Mouse (Mus musculus) megakaryocyte, embryonic 14.5 days (primary cell): Measurements from ENCODE around the gene Il1rap. TPM values are rescaled to one million over a fixed set of nuclear protein-coding genes. Genes with fewer than 3 reads are reported as not detected.

Experiments
- H3K27me3 ChIP-seq: replicated peaks from 2 replicates; pipeline ENCODE3; 2012; ENCODE audit warnings: inconsistent platforms
- H3K36me3 ChIP-seq: replicated peaks from 2 replicates; pipeline ENCODE3; 2012; ENCODE audit warnings: low read length, inconsistent platforms, mixed read lengths
- H3K4me1 ChIP-seq: 2 replicates; pipeline ENCODE4 v1.6.1; 2012; ENCODE audit warnings: inconsistent platforms
- H3K4me3 ChIP-seq: replicated peaks from 2 replicates; pipeline ENCODE3; 2012; ENCODE audit warnings: moderate library complexity, mild to moderate bottlenecking, inconsistent platforms
- H3K9me3 ChIP-seq: 2 replicates; pipeline ENCODE4 v1.6.1; 2012; ENCODE audit warnings: inconsistent platforms
- FLI1 ChIP-seq: IDR thresholded peaks from 2 replicates; pipeline ENCODE4 v1.6.1; 2012; ENCODE audit warnings: low read length, inconsistent platforms, mixed read lengths
- GATA1 ChIP-seq: IDR thresholded peaks from 3 replicates; pipeline ENCODE4 v1.6.1; 2012; ENCODE audit warnings: mixed read lengths, low read length, inconsistent platforms, borderline replicate concordance
- polyA plus RNA-seq: library from polyadenylated mRNA; stranded (reverse); fragments of >175 nt; gene quantifications from 2 replicates; pipeline ENCODE4 v1.2.3, GENCODE M21; 2012; ENCODE audit warnings: low replicate concordance; ENCODE audit not compliant: insufficient read depth

Il1rap gene
- polyA plus RNA-seq, 1 experiment = 0.23 TPM

DNA sequence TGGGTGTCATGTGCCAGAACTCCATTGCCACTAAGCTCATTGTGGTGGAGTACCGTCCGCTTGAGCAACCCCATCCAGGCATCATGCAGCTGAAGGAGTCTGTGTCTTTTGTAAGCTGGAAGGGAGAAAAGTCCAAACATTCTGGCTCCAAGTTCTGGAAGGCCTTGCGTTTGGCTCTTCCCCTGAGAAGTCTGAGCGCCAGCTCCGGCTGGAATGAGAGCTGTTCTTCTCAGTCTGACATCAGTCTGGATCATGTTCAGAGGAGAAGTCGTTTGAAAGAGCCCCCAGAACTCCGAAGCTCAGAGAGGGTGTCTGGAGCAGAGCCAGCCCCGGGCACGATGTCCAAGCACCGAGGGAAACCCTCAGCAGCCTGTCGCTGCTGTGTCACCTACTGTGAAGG lies 141.0 kb downstream of the Il1rap start:
- Histone ChIP-seq H3K27me3 (no peaks in the 10 kb centered on the region), H3K4me3 (no peak overlapping the region), H3K36me3 (no peaks in the 10 kb centered on the region), H3K4me1 (no peaks in the 10 kb centered on the region), H3K9me3 (peaks cover 15% of the 10 kb centered on the region; the same call in 1 of the 2 replicates)
- TF ChIP-seq GATA1 (no peak), FLI1 (no peak)

DNA sequence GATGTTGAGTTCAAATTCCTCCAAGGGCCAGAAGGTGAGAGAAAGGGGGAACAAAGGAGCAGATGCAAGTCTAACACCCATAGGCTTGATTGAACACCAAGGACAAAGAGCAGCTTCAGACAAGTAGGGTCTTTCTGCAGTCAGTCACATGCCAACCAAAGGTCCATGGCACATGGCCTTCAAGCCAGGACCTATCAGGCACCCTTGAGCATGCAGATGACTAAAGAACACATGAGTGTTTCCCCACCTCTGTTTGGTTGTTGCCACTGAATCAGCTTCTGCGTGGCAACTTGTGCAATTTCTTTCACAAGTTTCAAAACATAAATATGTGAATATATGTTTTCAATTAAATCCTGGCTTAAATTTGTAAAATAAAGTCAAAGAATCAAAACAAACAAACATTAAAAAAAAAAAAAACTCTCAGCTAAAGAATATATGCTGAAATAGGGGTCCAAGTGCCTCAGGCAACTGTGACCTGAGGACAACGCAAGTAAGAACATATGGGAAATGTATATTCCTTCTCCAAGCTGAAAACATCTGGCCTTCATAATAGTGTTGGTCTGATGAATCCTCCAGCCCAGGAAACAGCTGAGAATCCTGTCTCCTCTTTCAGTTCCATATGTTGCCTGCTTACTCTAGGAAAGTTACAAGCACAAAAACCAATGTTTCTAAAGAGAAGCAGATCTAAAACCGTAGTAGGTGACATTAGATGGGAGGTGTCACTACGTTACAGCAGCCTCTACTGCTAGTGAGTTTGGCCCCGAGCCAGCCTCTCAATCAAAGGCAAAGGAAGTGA lies 142.6 kb downstream of the Il1rap start:
- Histone ChIP-seq H3K4me1 (no peaks in the 10 kb centered on the region), H3K4me3 (no peak overlapping the region), H3K27me3 (no peaks in the 10 kb centered on the region), H3K9me3 (peaks cover 15% of the 10 kb centered on the region; the same call in 1 of the 2 replicates), H3K36me3 (no peaks in the 10 kb centered on the region)
- TF ChIP-seq FLI1 (no peak), GATA1 (no peak)

DNA sequence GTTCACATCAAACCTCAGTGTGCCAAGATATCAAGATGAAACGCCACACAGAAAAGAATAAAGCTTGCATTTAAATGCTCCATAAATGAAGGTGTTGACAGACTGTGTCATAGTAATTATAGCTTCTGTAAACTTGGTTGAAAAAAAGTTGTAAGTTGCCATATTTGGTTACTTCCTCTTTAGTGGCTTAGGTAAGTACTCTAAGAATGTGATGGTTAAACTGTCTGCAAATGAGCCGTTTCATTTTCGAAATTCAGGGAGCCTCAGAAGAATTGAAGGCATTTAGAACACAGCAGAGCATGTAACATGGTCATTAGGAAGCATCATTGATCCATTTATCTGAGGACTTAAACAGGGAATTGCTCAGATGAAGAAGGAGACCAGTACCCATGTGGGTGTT lies 146.6 kb downstream of the Il1rap start:
- H3K36me3 ChIP-seq = no peaks in the 10 kb centered on the region
- TF ChIP-seq GATA1 = no peak
- no peak for TF ChIP-seq FLI1
- H3K4me3 ChIP-seq = no peak overlapping the region
- no peaks in the 10 kb centered on the region for H3K27me3 ChIP-seq
- no peaks in the 10 kb centered on the region for H3K4me1 ChIP-seq
- peaks cover 3% of the 10 kb centered on the region; the same call in 1 of the 2 replicates for H3K9me3 ChIP-seq

DNA sequence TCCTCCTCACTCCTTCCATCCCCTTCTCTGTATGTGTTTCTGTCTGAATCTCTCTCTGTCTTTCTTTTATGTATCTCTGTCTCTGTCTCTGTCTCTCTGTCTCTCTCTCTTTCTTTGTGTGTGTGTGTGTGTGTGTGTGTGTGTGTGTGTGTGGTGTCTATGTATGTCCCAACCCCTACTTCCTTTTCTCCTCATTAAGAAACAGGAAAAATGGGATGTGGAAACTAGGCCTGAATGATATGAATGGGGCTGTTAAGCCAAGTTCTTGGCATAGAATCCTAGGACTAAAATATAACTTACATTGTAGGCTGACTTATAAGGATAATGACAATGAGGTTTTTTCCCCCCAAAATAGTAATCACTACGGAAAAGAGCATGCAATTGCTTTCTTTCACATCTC lies 149.4 kb downstream of the Il1rap start:
- Histone ChIP-seq H3K9me3 (0 out of 2 replicates have a peak, but pooled peaks cover 3% of the 10 kb centered on the region), H3K4me1 (no peaks in the 10 kb centered on the region), H3K4me3 (no peak overlapping the region), H3K36me3 (no peaks in the 10 kb centered on the region), H3K27me3 (no peaks in the 10 kb centered on the region)
- TF ChIP-seq FLI1 (no peak), GATA1 (no peak)

DNA sequence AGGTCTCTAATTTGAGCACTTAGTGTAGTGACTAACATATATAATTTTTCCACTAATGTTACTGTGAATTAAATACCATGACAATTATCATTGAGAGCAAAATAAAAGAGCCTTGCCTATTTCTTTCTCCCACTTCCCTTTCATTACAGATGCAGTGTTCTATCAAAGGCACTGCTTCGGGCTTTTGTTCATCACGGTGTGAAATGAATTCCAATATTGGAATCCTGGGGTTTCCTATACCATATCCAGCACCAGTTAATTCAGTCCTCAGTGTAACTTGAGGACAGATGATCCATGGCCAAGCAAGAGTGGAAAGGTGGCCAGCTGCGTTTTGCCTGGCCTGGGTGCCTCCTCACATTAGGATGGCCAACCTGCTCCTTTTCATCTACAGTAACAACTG lies 151.1 kb downstream of the Il1rap start:
- Histone ChIP-seq H3K9me3 (0 out of 2 replicates have a peak, but pooled peaks cover 3% of the 10 kb centered on the region), H3K4me3 (no peak overlapping the region), H3K27me3 (no peaks in the 10 kb centered on the region), H3K36me3 (no peaks in the 10 kb centered on the region), H3K4me1 (no peaks in the 10 kb centered on the region)
- TF ChIP-seq FLI1 = no peak

DNA sequence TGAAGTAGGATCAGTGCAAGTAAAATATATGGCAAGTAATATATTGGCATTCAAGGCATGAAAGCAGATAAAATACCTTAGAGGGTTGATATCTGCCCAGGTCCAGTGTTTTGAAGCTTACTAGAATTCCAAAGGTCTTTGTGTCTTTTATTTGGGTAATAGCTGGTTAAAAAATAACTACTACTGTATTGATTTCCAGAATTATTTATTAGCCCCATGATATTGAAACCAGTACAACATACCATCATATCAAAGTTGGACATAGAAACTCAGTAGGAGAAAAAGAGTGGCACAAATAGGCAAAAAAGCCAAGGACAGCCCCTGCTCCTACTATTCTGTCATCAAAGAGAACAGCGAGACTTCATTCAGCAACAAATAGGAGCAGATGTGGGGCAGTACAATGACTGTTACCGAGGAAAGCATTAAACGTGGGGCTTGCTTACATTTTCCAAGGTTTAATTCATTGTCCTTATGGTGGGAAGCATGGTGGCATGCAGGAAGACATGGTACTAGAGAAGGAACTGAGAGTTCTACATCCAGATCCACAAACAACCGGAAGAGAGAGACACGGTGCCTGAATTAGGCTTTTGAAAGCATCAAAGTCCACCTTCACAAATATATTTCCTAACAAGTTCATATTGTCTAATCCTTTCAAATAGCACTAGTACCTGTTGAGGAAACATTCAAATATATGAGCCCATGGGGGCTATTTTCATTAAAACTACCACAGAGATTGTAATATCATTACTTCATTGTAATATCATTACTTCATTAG lies 174.1 kb downstream of the Il1rap start:
- H3K4me1 ChIP-seq = no peaks in the 10 kb centered on the region
- no peak overlapping the region for H3K4me3 ChIP-seq
- no peak for TF ChIP-seq FLI1
- TF ChIP-seq GATA1 = no peak
- H3K9me3 ChIP-seq = no peaks in the 10 kb centered on the region
- no peaks in the 10 kb centered on the region for H3K27me3 ChIP-seq
- no peaks in the 10 kb centered on the region for H3K36me3 ChIP-seq

DNA sequence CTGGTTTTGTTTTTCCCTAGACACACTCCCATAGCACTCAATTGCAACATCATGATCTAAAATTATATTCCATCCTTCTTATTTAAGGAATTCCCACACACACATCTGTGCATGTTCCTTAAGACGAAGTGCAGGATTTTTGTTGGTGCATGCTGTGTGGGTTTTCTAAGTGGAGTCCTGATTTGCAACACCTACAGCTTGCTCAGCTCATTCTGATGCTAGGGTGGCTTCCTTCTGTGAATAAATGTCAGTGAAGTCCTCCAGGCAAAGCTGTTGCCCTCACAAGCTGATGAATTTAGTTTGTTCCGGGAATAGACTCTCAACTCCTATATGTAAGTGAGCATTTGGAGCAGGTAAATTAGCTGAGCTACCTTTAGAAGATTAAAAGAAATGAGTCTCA lies 194.5 kb downstream of the Il1rap start:
- H3K4me3 ChIP-seq = no peak overlapping the region
- no peaks in the 10 kb centered on the region for H3K27me3 ChIP-seq
- TF ChIP-seq FLI1 (no peak), GATA1 (no peak)
- no peaks in the 10 kb centered on the region for H3K4me1 ChIP-seq
- no peaks in the 10 kb centered on the region for H3K36me3 ChIP-seq
- H3K9me3 ChIP-seq = no peaks in the 10 kb centered on the region

DNA sequence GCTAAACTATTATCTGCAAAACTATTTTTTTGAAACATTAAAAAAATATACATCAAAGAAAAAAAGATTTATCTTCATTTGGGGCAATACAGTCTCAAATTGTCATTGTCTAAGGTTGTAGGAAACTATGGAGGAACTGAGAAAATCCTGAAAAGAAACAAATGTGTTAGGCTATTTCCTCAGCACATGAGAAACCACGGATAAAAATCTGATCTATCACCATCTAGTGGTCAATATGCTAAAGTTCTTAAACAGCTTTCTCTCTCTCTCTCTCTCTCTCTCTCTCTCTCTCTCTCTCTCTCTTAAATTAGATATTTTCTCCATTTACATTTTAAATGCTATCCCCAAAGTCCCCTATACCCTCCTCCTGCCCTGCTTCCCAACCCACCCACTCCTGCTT lies 195.6 kb downstream of the Il1rap start:
- Histone ChIP-seq H3K27me3 (no peaks in the 10 kb centered on the region), H3K36me3 (no peaks in the 10 kb centered on the region), H3K9me3 (no peaks in the 10 kb centered on the region), H3K4me3 (no peak overlapping the region), H3K4me1 (no peaks in the 10 kb centered on the region)
- no peak for TF ChIP-seq GATA1
- no peak for TF ChIP-seq FLI1

Other genes with a start within 250 kb of the Il1rap start
- gene Cldn1, start 209.9 kb upstream of the Il1rap start, polyA plus RNA-seq = not detected in 2 replicates
- gene Cldn16, start 118.6 kb upstream of the Il1rap start, polyA plus RNA-seq = not detected in 2 replicates
- gene Tmem207, start 54.9 kb upstream of the Il1rap start, polyA plus RNA-seq = not detected in 2 replicates